Mouse (Mus musculus) neural tube, embryonic 11.5 days (tissue): ENCODE measurements around the gene Ptma. TPM values are rescaled to one million over a fixed set of nuclear protein-coding genes. Genes with fewer than 3 reads are reported as not detected.

Source experiments
- ATAC-seq: fragments of 200-750 bp; cut with Nextera tagmentation; 2 replicates; pipeline ENCODE4 v1.8.0; 2017; ENCODE audit warnings: moderate number of reproducible peaks, mild to moderate bottlenecking, moderate TSS enrichment, moderate library complexity; ENCODE audit not compliant: insufficient read depth, low FRiP score, low TSS enrichment
- DNase-seq: peaks from one replicate; pipeline ENCODE4 v3.0.0-alpha.2; 2015; ENCODE audit warnings: low spot score
- H3K27ac ChIP-seq: fragments of 300-500 bp; sonication (generic); 2 replicates; pipeline ENCODE4 v1.5.1; 2014; ENCODE audit warnings: low read depth, mild to moderate bottlenecking, low read length
- H3K27me3 ChIP-seq: fragments of 300-500 bp; sonication (generic); 2 replicates; pipeline ENCODE4 v1.6.1; 2014; ENCODE audit warnings: mild to moderate bottlenecking, low read length, mixed read lengths; ENCODE audit not compliant: control insufficient read depth, insufficient read depth
- H3K36me3 ChIP-seq: fragments of 300-500 bp; sonication (generic); 2 replicates; pipeline ENCODE4 v1.6.1; 2014; ENCODE audit warnings: mild to moderate bottlenecking, low read length, moderate library complexity, mixed read lengths; ENCODE audit not compliant: control insufficient read depth, insufficient read depth
- H3K4me1 ChIP-seq: fragments of 300-500 bp; sonication (generic); 2 replicates; pipeline ENCODE4 v1.6.1; 2014; ENCODE audit warnings: low read length, mixed read lengths; ENCODE audit not compliant: control insufficient read depth, insufficient read depth
- H3K4me2 ChIP-seq: fragments of 300-500 bp; sonication (generic); 2 replicates; pipeline ENCODE4 v1.6.1; 2014; ENCODE audit warnings: low read depth, mild to moderate bottlenecking, moderate library complexity
- H3K4me3 ChIP-seq: fragments of 300-500 bp; sonication (generic); 2 replicates; pipeline ENCODE4 v1.5.1; 2014; ENCODE audit warnings: low read depth, low read length
- H3K9ac ChIP-seq: fragments of 300-500 bp; sonication (generic); 2 replicates; pipeline ENCODE4 v1.6.1; 2014; ENCODE audit warnings: mild to moderate bottlenecking, low read length
- H3K9me3 ChIP-seq: fragments of 300-500 bp; sonication (generic); 2 replicates; pipeline ENCODE4 v1.6.1; 2016; ENCODE audit warnings: low read length; ENCODE audit not compliant: control insufficient read depth
- WGBS: fragments of 180-500 bp; shearing (Covaris S2); extraction: QIAGEN DNeasy Blood & Tissue Kit; methylation state at CpG from one replicate; pipeline ENCODE4 v1.1.7; 2014; 5-methylcytosine and 5-hydroxymethylcytosine counted together
- polyA plus RNA-seq: library from polyadenylated mRNA; unstranded; fragments of >200 nt; fragmentation: Nextera tagmentation; extraction: Ambion mirVana; gene quantifications from 2 replicates; pipeline ENCODE4 v1.2.1, GENCODE M21; 2014

Ptma gene
- polyA plus RNA-seq, 1 experiment from 2014 or later: 2,926 TPM

DNA sequence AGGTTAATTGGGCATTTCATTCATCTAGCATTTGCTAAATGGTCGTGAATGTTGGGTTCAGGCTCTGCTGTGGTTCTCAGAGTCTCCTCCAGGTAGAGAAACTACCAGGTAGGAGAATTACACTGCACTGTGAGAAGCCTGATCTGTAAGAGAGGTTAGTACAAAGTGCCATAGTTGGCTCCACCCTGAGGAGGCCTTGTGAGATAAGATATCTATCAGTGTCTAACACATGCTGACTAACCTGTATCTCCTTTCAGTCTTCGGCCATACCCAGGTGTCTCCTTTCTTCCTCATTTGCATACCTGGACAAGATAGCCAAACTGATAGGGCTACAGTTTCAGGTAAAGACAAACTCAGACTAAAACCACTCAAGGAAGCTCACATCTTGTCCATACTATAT is 36.1 kb downstream of the Ptma start:
- WGBS: 88% methylated on average over 2 of the region's 2 CpGs
- no peak overlapping the region for H3K4me3 ChIP-seq
- H3K27me3 ChIP-seq: no peaks in the 10 kb centered on the region

GRCm38 (mm10) chr1:86568409-86568808 is 41.9 kb downstream of the Ptma start:
- WGBS: 86% methylated on average over 2 of the region's 2 CpGs
- H3K27ac ChIP-seq: no peak overlapping the region

More for the DNA sequence above, 36.1 kb downstream of the Ptma start:
- H3K27ac ChIP-seq: no peak overlapping the region
- H3K36me3 ChIP-seq: no peaks in the 10 kb centered on the region
- DNase-seq (no peak), ATAC-seq (no peak)
- no peaks in the 10 kb centered on the region for H3K4me1 ChIP-seq
- H3K9ac ChIP-seq: no peak overlapping the region
- no peaks in the 10 kb centered on the region for H3K9me3 ChIP-seq
- no peak overlapping the region for H3K4me2 ChIP-seq

DNA sequence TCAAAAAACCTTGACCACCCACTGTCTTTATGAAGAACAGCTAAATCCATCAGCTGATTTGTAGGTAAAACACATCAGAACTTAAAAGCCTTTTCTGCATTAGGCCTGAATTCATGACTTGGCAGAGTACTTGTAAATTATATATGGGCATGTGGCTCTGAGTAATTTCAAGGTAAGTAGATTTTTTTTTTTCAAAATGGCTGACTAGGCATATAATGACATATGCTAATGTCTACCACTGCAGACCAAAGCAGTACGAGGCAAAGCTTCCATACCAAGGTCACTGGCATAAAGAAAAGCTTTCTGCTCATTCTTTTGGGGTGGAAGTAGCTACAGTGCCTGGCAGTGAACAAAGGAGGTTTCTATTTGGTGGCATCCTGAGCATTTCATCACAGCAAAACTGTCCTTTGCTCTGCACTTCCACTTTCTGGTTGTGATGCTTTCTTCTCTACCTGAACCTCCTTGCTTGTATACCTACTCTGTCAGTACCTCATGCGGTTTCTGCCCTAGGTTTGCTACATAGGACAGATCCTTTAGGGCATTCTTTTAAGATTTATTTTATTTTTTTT is 42.9 kb downstream of the Ptma start:
- Histone ChIP-seq H3K27ac (no peak overlapping the region), H3K36me3 (no peaks in the 10 kb centered on the region), H3K9ac (no peak overlapping the region), H3K4me2 (no peak overlapping the region), H3K4me3 (no peak overlapping the region), H3K9me3 (no peaks in the 10 kb centered on the region), H3K27me3 (no peaks in the 10 kb centered on the region), H3K4me1 (no peaks in the 10 kb centered on the region)
- no peak for ATAC-seq
- WGBS: 91% methylated on average over 2 of the region's 2 CpGs
- DNase-seq: no peak

More at GRCm38 (mm10) chr1:86568409-86568808, 41.9 kb downstream of the Ptma start:
- no peaks in the 10 kb centered on the region for H3K4me1 ChIP-seq
- no peaks in the 10 kb centered on the region for H3K9me3 ChIP-seq
- H3K27me3 ChIP-seq: no peaks in the 10 kb centered on the region
- H3K36me3 ChIP-seq: no peaks in the 10 kb centered on the region
- no peak overlapping the region for H3K4me2 ChIP-seq
- DNase-seq: no peak
- no peak overlapping the region for H3K4me3 ChIP-seq
- no peak overlapping the region for H3K9ac ChIP-seq
- no peak for ATAC-seq

- Histone ChIP-seq H3K27me3 (no peaks in the 10 kb centered on the region), H3K27ac (no peak overlapping the region), H3K4me2 (no peak overlapping the region), H3K9me3 (no peaks in the 10 kb centered on the region), H3K36me3 (no peaks in the 10 kb centered on the region), H3K9ac (no peak overlapping the region), H3K4me1 (no peaks in the 10 kb centered on the region), H3K4me3 (no peak overlapping the region)
- ATAC-seq (no peak), DNase-seq (no peak)
- WGBS: 97% methylated on average over 2 of the region's 2 CpGs
Measured at GRCm38 (mm10) chr1:86571381-86571780, 44.9 kb downstream of the Ptma start.

DNA sequence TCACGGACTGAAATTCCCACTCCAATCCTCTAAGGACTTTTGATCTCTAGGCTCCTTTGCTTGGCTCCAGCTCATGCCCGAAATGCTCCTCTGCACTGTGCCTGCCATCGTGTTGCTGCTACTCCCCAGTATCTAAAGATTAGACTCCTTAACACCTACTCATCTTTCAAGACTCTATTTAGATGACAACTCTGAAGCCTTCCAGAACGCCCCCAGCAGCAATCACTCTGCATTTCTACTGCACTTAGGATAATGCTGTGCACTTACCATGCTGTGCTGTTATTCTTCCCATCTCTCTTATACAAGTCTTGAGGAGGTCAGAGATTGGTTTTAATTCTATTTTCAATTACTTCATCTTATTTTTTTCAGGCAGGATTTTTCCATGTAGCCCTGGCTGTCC is 45.4 kb downstream of the Ptma start:
- no peak for DNase-seq
- Histone ChIP-seq H3K9me3 (no peaks in the 10 kb centered on the region), H3K4me1 (no peaks in the 10 kb centered on the region), H3K27ac (no peak overlapping the region), H3K9ac (no peak overlapping the region), H3K4me2 (no peak overlapping the region), H3K4me3 (no peak overlapping the region), H3K36me3 (no peaks in the 10 kb centered on the region), H3K27me3 (no peaks in the 10 kb centered on the region)
- 89% methylated on average over 4 of the region's 4 CpGs for WGBS
- ATAC-seq: no peak

Other genes with a start within 250 kb of the Ptma start
- gene B3gnt7, start 223.9 kb upstream of the Ptma start, polyA plus RNA-seq: 3.4 and 4.7 TPM in 2 replicates
- 368 and 376 TPM in 2 replicates for gene Ncl, start 167.3 kb upstream of the Ptma start, polyA plus RNA-seq
- gene Nmur1, start 100.5 kb upstream of the Ptma start, polyA plus RNA-seq: 0.35 TPM in 1 of 2 replicates, not detected in the other
- not detected in 2 replicates for gene Tex44, start 100.4 kb upstream of the Ptma start, polyA plus RNA-seq
- gene Pde6d, start 55.9 kb downstream of the Ptma start, polyA plus RNA-seq: 77.9 and 83.2 TPM in 2 replicates
- gene Cops7b, start 56.2 kb downstream of the Ptma start, polyA plus RNA-seq: 63.7 and 65.4 TPM in 2 replicates
- 8.8 and 11.0 TPM in 2 replicates for gene Nppc, start 143.8 kb downstream of the Ptma start, polyA plus RNA-seq
- gene Dis3l2, start 177.1 kb downstream of the Ptma start, polyA plus RNA-seq: 32.4 and 37.7 TPM in 2 replicates